Mouse (Mus musculus): Measurements from ENCODE around the gene Avpr1b. TPM values are rescaled to one million over a fixed set of nuclear protein-coding genes. Genes with fewer than 3 reads are reported as not detected.
"Not testable (repeated sequence)": the region's sequence is repeated elsewhere in the genome, so short reads cannot be mapped to it uniquely, and the experiment has no call there.

The Avpr1b gene
- not detected for total RNA-seq (2022)

GRCm38 (mm10) chr1:131598905-131599304 is at the start of gene Avpr1b:
Gene Avpr1b, plus strand, starts transcription at chr1:131599239.
- DNase-seq = no peak

DNA sequence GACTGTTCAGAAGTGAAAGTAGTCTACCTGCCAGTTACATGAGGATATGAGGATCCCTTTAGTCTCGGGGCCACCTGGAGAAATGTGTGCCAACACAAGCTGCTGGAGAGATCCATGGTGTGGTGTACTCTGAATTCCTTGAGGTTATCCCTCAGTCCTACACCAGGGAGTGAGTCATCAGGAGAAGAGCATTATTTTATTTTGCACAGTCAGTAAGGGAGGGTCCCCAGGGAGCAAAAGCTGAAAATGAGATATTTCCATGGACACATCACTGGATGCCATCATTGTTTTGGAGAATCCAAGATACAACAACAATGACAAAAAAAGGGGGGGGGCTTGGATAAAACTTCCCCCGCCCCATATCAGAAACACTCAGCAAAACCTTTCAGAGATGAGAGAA is 47.1 kb upstream of the Avpr1b start:
- DNase-seq = no peak

DNA sequence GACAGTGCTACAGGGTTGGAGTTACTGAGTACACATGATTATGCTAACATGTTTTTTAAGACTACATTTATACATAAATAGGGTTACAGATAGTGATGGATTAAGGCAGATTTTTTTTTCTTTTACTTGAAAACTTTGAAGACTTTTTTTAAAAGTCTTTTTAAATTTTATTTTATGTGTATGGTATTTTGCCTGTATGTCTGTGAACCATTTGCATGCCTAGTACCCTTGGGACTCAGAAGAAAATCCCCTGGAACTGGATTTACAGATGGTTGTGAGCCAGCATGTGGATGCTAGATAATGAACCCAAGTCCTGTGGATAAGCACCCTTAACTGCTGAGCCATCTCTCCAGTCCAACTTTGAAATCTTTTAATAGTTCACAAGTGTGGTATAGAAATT is 45.6 kb upstream of the Avpr1b start:
- no peak for DNase-seq

DNA sequence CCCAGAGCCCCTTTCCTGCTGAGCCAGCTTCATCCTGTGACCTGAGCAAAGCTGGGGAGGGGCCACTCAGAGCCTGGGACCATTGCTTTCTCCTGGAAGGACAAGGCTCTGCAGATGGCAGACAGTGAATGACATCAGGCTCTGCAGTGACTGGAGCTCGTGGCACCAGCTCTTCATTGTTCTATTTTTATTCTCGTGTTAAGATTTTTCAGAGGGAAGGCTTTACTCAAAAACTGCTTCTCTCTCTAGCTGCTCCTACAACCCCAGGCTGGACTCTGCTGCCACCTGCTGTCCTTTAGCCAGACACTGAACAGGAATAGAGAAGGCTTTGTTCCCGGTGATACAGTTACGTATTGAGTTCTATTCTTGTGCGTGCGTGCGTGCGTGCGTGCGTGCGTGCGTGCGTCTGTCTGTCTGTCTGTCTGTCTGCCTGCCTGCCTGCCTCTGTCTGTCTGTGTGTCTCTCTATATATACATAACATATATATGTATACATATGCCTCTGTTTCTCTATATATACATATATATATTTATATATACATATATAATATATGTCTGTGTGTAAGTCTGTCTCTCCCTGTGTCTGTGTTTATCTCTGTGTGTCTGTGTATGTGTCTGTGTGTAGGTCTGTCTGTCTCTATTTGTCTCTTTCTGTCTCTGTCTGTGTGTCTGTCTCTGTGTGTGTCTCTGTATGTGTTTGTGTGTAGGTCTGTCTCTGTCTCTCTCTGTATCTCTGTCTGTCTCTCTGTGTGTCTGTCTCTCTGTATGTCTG is 43.8 kb upstream of the Avpr1b start:
- DNase-seq = peak; percentile 67

GRCm38 (mm10) chr1:131560500-131560899 is 38.5 kb upstream of the Avpr1b start:
- no peak for DNase-seq

DNA sequence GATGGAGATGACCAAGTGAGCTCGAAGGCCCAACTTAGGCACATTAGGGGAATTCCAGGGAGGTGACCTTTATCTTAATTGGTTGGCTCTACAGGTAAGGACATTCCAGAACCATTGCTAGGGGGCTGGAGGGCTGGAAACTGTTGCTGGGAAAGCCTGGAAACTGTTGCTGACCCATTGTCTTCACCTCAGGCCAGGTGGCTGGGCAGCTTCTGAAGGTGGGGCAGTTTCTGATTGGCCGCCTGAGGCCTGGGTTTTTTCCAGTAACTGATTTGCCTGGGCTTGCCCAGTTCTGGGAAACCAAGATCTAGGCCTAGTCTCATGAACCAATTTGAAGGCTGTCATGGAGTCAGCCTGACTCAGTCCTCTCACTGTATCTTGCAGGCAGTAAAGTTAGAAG is 37.0 kb upstream of the Avpr1b start:
- no peak for DNase-seq

DNA sequence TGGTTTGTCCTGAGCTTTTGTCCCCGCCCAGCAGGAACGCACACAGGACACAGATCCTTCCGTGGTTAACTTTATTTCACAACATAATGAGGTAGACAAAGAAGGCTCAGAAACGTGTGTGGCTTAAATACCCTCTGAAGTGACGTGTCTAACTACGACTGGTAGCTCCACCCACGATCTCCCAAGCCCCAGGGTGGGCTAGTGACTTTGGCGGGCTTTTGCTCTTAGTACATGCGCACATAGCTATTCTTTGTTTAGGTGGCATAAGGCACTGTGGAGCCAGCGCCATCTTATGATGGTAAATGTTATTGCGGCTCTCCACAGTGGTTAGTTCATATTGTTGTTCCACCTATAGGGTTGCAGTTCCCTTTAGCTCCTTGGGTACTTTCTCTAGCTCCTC is 33.0 kb upstream of the Avpr1b start:
- DNase-seq = not testable (repeated sequence)

- DNase-seq = no peak
Observed at GRCm38 (mm10) chr1:131569721-131570120, 29.3 kb upstream of the Avpr1b start.

DNA sequence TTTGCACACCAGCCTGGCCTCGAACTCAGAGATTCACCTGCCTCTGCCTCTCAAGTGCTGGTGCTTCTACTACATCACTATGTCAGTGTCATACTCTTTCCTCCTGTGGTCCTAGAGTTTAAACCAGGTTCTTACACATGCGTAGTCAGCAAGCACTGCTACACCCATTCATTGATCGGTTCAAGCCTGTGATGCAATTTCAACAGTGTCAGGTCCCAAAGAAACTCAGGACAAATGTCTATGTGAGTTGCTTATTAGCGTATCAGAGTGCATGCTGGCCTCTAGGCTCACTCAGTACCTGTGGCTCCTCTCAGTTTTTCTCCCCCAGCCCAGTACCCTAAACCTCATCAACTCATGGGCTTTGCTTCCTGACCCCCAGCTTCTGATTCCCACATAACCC is 28.6 kb upstream of the Avpr1b start:
- no peak for DNase-seq

DNA sequence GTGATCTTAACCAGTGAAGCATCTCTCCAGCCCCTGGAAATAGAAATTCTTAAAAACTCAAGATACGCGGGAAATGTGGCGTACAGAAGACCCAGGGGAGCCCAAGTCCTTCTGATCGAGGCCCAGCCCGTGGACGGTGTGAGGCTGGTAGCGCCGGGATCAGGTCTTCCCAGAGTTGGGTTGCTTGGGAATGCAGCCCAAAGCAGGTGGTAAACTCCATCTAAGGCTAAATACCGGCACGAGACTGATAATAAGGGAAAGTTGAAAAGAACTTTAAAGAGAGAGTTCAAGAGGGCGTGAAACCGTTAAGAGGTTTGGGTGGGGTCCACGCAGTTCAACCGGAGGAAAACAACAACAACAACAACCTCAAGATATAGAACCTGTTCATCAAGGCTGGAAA is 25.3 kb upstream of the Avpr1b start:
- DNase-seq = no peak

- DNase-seq = no peak
Observed at GRCm38 (mm10) chr1:131578943-131579680, 19.9 kb upstream of the Avpr1b start.

DNA sequence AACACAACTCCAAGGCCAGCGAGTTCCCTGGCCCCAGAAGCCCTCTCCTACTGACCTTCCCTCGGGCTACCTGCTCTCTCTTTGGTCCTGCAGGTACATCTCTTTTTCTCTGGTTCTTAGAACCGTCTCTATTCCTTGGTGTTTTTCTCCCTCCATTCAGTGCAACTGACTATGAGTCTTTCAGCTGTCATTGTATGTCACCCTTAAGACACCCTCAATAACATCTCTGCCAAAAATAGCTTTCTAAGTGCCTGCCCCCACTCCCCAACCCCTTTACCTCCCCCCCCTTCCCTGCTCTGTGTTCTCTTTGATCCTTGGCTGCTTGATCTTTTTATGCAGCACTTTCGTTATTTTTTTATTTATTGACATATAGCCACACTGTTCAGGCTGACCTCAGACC is 18.6 kb upstream of the Avpr1b start:
- DNase-seq = no peak

DNA sequence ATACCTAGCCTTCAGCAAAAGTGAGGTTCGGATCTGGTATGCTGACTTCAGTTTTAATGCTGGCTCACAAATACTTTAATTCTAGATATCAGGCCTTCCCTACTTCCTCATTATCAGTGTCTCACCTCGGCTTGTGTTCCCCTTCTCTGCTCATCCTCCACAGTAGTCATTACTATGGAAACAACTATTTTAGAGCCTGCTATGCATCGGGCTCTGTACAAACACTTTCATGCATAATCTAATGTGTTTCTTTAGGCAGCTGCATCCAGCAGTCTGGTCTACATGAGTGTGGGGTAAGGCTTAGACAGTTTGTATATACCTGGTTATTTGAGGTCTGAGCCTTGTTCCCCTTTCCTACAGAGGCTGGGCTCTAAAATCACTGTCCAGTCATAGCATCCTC is 15.4 kb upstream of the Avpr1b start:
- no peak for DNase-seq

- DNase-seq = peak; percentile 10
Observed at GRCm38 (mm10) chr1:131586836-131587235, 12.2 kb upstream of the Avpr1b start.

DNA sequence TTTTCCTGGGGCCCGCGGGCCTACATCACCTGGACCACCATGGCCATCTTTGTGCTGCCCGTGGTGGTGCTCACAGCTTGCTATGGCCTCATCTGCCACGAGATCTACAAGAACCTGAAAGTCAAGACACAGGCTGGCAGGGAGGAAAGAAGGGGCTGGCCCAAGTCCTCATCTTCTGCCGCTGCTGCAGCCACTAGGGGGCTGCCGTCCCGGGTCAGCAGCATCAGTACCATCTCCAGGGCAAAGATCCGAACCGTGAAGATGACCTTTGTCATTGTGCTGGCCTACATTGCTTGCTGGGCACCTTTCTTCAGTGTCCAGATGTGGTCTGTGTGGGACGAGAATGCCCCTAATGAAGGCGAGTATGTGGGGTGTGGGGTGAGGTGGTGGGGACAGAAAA is 1.3 kb downstream of the Avpr1b start:
- DNase-seq = no peak

DNA sequence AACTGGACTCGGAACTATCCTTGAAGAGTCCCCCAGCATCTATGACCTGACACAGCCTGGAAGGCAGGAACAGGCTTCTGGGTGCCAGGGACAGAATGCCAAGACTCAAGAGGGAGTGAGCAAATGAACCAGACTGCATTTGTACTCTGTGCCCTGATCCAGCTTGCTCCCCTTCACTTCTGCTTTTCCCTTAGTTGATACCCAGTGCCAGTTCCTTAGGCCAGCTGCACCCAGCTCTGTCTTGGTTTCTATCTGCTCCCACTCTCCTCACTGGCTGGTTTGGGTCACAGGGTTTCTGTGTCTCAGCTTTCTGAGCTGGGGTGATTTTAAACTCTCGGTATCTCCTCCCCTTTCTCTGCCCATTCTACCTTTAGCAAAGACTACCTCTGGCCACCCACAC is 7.7 kb downstream of the Avpr1b start:
- no peak for DNase-seq

DNA sequence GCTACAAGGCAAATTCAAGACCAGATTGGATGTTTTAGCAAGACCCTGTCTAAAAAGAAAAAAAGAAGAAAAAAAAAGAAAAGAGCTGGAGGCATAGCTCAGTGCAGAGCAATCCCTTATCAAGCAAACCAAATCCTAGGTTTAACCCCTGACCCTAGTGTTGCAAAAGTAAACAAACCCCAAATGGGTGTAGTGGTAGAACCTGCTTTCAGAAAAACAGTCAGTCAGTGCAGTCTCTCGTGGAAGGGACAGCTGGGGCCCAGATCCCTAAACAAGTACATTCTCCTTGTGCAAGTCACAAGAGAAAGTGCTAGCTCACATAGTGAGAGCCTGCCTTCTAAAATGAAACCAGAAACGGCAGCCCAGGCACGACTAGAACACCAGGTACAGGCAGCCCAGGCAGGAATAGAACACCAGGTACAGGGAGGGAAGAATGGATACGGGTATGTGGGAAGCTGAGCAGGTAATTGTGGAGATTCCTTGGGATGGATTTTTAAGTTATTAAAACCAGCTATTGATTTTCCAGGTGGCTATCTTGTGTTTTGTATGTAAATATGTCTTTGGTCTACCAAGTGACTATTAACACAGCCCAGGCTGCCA is 13.6 kb downstream of the Avpr1b start:
- no peak for DNase-seq

DNA sequence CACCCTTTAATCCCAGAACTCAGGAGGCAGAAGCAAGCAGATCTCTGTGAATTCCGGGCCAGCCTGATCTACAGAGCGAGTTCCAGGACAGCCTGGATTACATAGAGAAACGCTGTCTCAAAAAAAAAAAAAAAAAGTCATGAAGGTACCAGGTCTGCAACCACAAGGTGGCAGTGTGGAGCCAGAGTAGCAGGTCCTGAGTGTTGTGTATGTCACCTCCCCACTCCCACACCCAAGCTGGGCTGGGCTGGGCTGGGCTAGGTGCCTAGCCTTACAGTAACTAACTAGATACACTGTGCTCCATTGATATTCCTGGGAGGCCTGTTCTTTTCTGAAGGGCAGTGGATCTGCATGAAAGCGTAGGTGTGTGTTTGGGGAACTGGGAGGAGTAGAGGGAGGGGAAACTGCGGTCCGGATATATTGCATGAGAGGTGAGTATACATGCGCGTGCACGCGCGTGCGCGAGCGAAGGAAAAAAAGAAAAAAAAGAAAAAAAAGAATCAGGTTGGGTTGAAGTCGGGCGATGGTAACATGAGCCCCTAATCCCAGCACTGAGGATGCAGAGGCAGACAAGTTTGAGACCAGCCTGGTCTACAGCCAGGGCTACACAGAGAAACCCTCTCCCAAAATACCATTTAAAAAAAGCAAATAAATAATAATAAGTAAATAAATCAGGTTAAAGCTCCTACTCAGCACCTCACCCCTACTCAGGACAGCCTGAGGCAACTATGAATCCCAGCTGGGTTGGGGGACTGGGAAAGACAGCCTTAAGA is 14.5 kb downstream of the Avpr1b start:
- peak; percentile 31 for DNase-seq

GRCm38 (mm10) chr1:131614641-131615040 is 15.6 kb downstream of the Avpr1b start:
- no peak for DNase-seq

GRCm38 (mm10) chr1:131616131-131616530 is 17.1 kb downstream of the Avpr1b start:
- DNase-seq = no peak

DNA sequence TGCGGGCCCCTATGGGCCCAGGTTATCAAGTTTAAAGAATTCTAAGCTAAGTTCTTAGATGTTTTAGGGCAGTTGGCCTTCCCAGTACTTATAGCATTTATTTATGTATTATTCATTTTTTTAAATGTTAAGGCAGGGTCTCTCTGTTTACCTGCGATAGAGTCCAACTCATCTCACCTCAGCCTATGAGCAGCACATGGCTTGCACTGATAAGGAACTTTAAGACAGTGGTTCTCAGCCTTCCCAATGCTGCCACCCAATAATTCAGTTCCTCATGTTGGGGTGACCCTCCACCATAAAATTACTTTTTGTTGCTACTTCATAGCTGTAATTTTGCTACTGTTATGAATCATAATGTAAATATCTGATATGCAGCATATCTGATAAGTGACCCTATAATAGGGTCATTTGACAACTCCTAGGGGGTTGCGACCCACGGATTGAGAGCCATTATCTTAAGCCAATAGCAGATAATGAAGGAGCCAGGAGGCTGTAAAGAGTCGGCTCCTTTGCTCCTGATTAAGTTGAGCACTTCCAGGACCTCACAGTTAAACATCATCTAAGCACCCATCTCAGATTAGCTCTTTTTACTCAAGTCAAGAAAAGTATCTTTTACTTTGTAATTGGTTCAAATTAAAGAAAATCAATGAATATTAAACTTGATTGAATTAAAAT is 17.6 kb downstream of the Avpr1b start:
- no peak for DNase-seq

DNA sequence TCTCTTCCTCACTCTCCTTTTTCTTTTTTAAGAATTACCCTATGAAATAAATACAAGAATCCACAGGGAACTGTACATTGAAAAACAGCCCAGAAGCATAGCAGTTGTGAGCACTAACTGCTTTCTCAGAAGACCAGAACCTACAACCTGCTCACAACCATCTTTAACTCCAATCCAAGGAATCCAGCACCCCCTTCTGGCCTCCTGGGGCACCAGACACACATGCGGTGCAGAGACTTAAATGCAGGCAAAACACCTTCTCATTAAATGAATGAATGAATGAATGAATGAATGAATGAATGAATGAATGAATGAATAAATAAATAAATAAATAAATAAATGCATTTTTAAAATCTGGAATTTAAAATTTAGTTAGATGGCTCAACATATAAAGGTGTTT is 19.5 kb downstream of the Avpr1b start:
- DNase-seq = no peak
